Mouse (Mus musculus) spleen, adult 12 weeks (tissue): ENCODE measurements around the gene Mn1.

Experiments
- DNase-seq: peaks from one replicate; pipeline ENCODE4 v3.0.0; 2022; ENCODE audit warnings: low spot score

The Mn1 gene

GRCm38 (mm10) chr5:111432842-111433241 is 15.7 kb downstream of the Mn1 start:
- no peak for DNase-seq

- DNase-seq: no peak
These were observed 17.2 kb downstream of the Mn1 start for GRCm38 (mm10) chr5:111434342-111434842.

- no peak for DNase-seq
These were observed 19.1 kb downstream of the Mn1 start for GRCm38 (mm10) chr5:111436260-111436659.

GRCm38 (mm10) chr5:111437205-111437604 is 20.0 kb downstream of the Mn1 start:
- no peak for DNase-seq

GRCm38 (mm10) chr5:111438336-111438735 is 21.2 kb downstream of the Mn1 start:
- DNase-seq: no peak

GRCm38 (mm10) chr5:111438821-111439220 is 21.7 kb downstream of the Mn1 start:
- no peak for DNase-seq

- DNase-seq: no peak
These were observed 23.1 kb downstream of the Mn1 start for GRCm38 (mm10) chr5:111440264-111440663.

- DNase-seq: no peak
These were observed 25.1 kb downstream of the Mn1 start for GRCm38 (mm10) chr5:111442151-111442871.

GRCm38 (mm10) chr5:111443636-111444035 is 26.5 kb downstream of the Mn1 start:
- DNase-seq: no peak

- DNase-seq: no peak
These were observed 27.2 kb downstream of the Mn1 start for GRCm38 (mm10) chr5:111444361-111444760.

- no peak for DNase-seq
These were observed 29.5 kb downstream of the Mn1 start for GRCm38 (mm10) chr5:111446652-111447051.

- no peak for DNase-seq
These were observed 32.5 kb downstream of the Mn1 start for GRCm38 (mm10) chr5:111449700-111450099.

- no peak for DNase-seq
These were observed 37.1 kb downstream of the Mn1 start for GRCm38 (mm10) chr5:111454240-111454639.

GRCm38 (mm10) chr5:111454876-111455275 is 37.7 kb downstream of the Mn1 start:
- DNase-seq: no peak

GRCm38 (mm10) chr5:111458675-111459074 is 41.5 kb downstream of the Mn1 start:
- no peak for DNase-seq

- DNase-seq: no peak
These were observed 48.7 kb downstream of the Mn1 start for GRCm38 (mm10) chr5:111465811-111466299.

GRCm38 (mm10) chr5:111466429-111466828 is 49.3 kb downstream of the Mn1 start:
- DNase-seq: no peak

GRCm38 (mm10) chr5:111467699-111468098 is 50.5 kb downstream of the Mn1 start:
- no peak for DNase-seq

- DNase-seq: no peak
These were observed 52.2 kb downstream of the Mn1 start for GRCm38 (mm10) chr5:111469195-111469882.

GRCm38 (mm10) chr5:111470875-111471274 is 53.7 kb downstream of the Mn1 start:
- no peak for DNase-seq

- DNase-seq: no peak
These were observed 56.3 kb downstream of the Mn1 start for GRCm38 (mm10) chr5:111473425-111473824.

- DNase-seq: no peak
These were observed 58.6 kb downstream of the Mn1 start for GRCm38 (mm10) chr5:111475721-111476120.

- no peak for DNase-seq
These were observed 59.0 kb downstream of the Mn1 start for GRCm38 (mm10) chr5:111476141-111476540.
